Comparison of ENCODE assay signal across 28 mouse cellular contexts in the genomic region with DNA sequence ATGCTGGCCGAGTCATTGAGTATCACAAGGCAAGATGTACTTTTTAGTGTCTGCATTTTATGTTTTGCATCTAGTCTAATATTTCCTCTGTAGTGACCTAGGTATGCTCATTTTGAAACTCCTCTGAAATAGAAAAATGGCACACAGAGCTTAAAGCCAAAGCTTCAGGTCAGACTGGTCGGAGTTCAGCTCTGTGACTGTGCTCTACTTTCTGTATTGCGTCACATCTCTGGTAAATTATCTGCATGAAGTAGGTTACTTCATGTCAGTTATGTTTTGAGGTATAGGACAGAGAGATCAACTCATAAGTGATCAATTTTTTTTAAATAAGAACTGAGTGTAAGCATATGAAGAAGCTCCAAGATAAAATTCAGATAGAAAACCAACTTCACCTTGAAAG. TPM values are rescaled to one million over a fixed set of nuclear protein-coding genes. Genes with fewer than 3 reads are reported as not detected.
DNase-seq lines count a peak whose midpoint lies in the region; ATAC-seq and TF ChIP-seq lines count a peak whose summit lies in the region.
"Had no signal": no experiment of that assay in that cellular context is flagged by ENCODE, and none has a peak within 500 bp of the region (broad histone marks: within the 10 kb centered on the region; RNA-seq: fewer than 3 reads in every experiment).

No protein-coding gene starts in this region.

- TF ChIP-seq EP300 in liver, postnatal 0 days (IDR thresholded peaks at IDR 0.05; ENCODE audit: low read depth): no peak

- H3K27me3 ChIP-seq in liver, postnatal 0 days (ENCODE audit: insufficient read depth, low read length): no peaks in the 10 kb centered on the region
- no peaks in the 10 kb centered on the region for H3K27me3 ChIP-seq in liver, embryonic 12.5 days (replicated peaks)
- H3K27me3 ChIP-seq: embryonic facial prominence, embryonic 13.5 days; forebrain, embryonic 12.5 days; forebrain, embryonic 15.5 days; hindbrain, embryonic 13.5 days had no signal

- H3K9me3 ChIP-seq in liver, postnatal 0 days (ENCODE audit: low read length): no peaks in the 10 kb centered on the region
- H3K9me3 ChIP-seq in liver, embryonic 12.5 days (replicated peaks): no peaks in the 10 kb centered on the region
- H3K9me3 ChIP-seq: embryonic facial prominence, embryonic 10.5 days; embryonic facial prominence, embryonic 13.5 days; forebrain, embryonic 12.5 days; forebrain, embryonic 15.5 days; hindbrain, embryonic 10.5 days; hindbrain, embryonic 13.5 days had no signal

- TF ChIP-seq CTCF in liver, postnatal 0 days (IDR thresholded peaks at IDR 0.05; ENCODE audit: low read depth): no peak

- no peak for DNase-seq in liver, postnatal 0 days
- DNase-seq in 416B (ENCODE audit: low read depth): peak; percentile 7
- DNase-seq in urinary bladder, postnatal 4 days (ENCODE audit: low spot score in 2 of 2): no peak
- no peak for DNase-seq in lung, postnatal 36 days
- DNase-seq: adrenal gland, adult 8-10 months; adrenal gland, postnatal 25 days; B cell, adult 2 months; cerebellum, adult 11-12 months; cerebellum, adult 8-10 months; cerebellum, postnatal 10 days; cerebellum, postnatal 36 days; embryo, embryonic 11 days; gastrocnemius, postnatal 10 days; gastrocnemius, postnatal 36 days; heart, adult 11 months had no signal

- no peaks in the 10 kb centered on the region for H3K36me3 ChIP-seq in liver, postnatal 0 days (replicated peaks; ENCODE audit: insufficient read depth, low read length)
- no peaks in the 10 kb centered on the region for H3K36me3 ChIP-seq in liver, embryonic 12.5 days
- H3K36me3 ChIP-seq: embryonic facial prominence, embryonic 10.5 days; embryonic facial prominence, embryonic 13.5 days; forebrain, embryonic 12.5 days; forebrain, embryonic 15.5 days; hindbrain, embryonic 10.5 days; hindbrain, embryonic 13.5 days had no signal

- no peak overlapping the region for H3K27ac ChIP-seq in liver, postnatal 0 days (ENCODE audit: low read depth)
- no peak overlapping the region for H3K27ac ChIP-seq in liver, embryonic 12.5 days
- H3K27ac ChIP-seq: embryonic facial prominence, embryonic 10.5 days; embryonic facial prominence, embryonic 13.5 days; forebrain, embryonic 12.5 days; forebrain, embryonic 15.5 days; hindbrain, embryonic 10.5 days; hindbrain, embryonic 13.5 days had no signal

- no peak overlapping the region for H3K4me2 ChIP-seq in liver, postnatal 0 days (ENCODE audit: low read depth, low read length)
- no peak overlapping the region for H3K4me2 ChIP-seq in liver, embryonic 12.5 days
- H3K4me2 ChIP-seq: embryonic facial prominence, embryonic 13.5 days; forebrain, embryonic 12.5 days; forebrain, embryonic 15.5 days; heart, embryonic 11.5 days; hindbrain, embryonic 13.5 days had no signal

- WGBS in liver, postnatal 0 days (ENCODE audit: insufficient replicate concordance): 62% methylated on average over 3 of the region's 3 CpGs
- 65% methylated on average over 3 of the region's 3 CpGs for WGBS in liver, embryonic 12.5 days (ENCODE audit: insufficient replicate concordance)

- H3K9ac ChIP-seq in liver, postnatal 0 days (replicated peaks): no peak overlapping the region
- H3K9ac ChIP-seq in liver, embryonic 12.5 days: no peak overlapping the region
- H3K9ac ChIP-seq: embryonic facial prominence, embryonic 13.5 days; forebrain, embryonic 12.5 days; forebrain, embryonic 15.5 days; hindbrain, embryonic 13.5 days had no signal

- no peak overlapping the region for H3K4me3 ChIP-seq in liver, postnatal 0 days (ENCODE audit: low read depth, low read length)
- no peak overlapping the region for H3K4me3 ChIP-seq in liver, embryonic 12.5 days
- H3K4me3 ChIP-seq: embryonic facial prominence, embryonic 10.5 days; embryonic facial prominence, embryonic 13.5 days; erythroblast, embryonic 14.5 days; forebrain, embryonic 12.5 days; forebrain, embryonic 15.5 days; hindbrain, embryonic 10.5 days; hindbrain, embryonic 13.5 days had no signal

- peak; percentile 60 for ATAC-seq in liver, postnatal 0 days
- no peak for ATAC-seq in liver, embryonic 12.5 days
- peak; percentile 61 for ATAC-seq in granulocyte monocyte progenitor cell, adult 5-6 weeks (replicated peaks; ENCODE audit: poor library complexity, severe bottlenecking)
- ATAC-seq: CD4-positive, CD25-positive, alpha-beta regulatory T cell, adult 4 months; forebrain, embryonic 15.5 days; hindbrain, embryonic 16.5 days had no signal

- 0 out of 2 replicates have a peak, but pooled peaks cover 3% of the 10 kb centered on the region for H3K4me1 ChIP-seq in liver, postnatal 0 days (ENCODE audit: insufficient read depth)
- H3K4me1 ChIP-seq in liver, embryonic 12.5 days: no peaks in the 10 kb centered on the region
- H3K4me1 ChIP-seq: forebrain, embryonic 12.5 days; forebrain, embryonic 15.5 days; hindbrain, embryonic 10.5 days; hindbrain, embryonic 13.5 days had no signal

RNA-seq across cellular contexts. Expression of gene Dkk2, which starts 45.7 kb away (rescaled TPM):
- 0.02 and 0.06 TPM in 2 replicates for polyA plus RNA-seq in liver, postnatal 0 days (2015; fragmentation: Nextera tagmentation; extraction: Ambion mirVana)
- 0.75 and 0.93 TPM in 2 replicates for polyA plus RNA-seq in liver, embryonic 12.5 days (2016; fragmentation: Nextera tagmentation; extraction: Ambion mirVana)
- total RNA-seq in granulocyte monocyte progenitor cell, adult 5-6 weeks (2014; fragmentation: Nextera tagmentation): not detected in 2 replicates
- total RNA-seq in granulocyte monocyte progenitor cell, adult 5-6 weeks (2017): not detected in 2 replicates
- total RNA-seq: MEL had no signal
- polyA plus RNA-seq: erythroblast, embryonic 14.5 days had no signal
